Mouse (Mus musculus): ENCODE results near the gene M6pr.

DNA sequence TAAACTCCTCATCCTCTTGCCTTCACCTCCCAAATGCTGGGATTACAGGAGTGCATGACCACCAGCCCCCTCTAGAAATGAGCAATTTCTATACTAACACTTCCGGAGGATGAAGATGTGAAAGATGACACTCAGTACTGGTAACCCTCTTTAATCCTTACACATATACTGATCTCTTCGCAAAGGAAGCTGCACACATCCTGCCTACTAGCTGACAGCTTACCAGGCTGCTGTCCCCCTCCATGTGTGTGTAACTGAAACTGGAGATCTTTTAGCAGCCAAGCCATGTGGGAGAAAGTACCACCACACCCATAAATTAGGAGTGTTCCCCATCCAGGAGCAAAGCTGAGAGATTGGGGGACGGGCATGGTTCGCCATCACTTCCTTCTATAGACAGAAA lies 39.4 kb upstream of the M6pr start:
- TF ChIP-seq MAFK (IDR thresholded peaks at IDR 0.05; ENCODE audit: insufficient read depth, low read depth, low read length) (no peak), CHD2 (IDR thresholded peaks at IDR 0.05; ENCODE audit: low read depth, low read length) (no peak), HCFC1 (IDR thresholded peaks at IDR 0.05; ENCODE audit: borderline replicate concordance, insufficient read depth, low read length) (no peak), ZC3H11A (IDR thresholded peaks at IDR 0.05; ENCODE audit: borderline replicate concordance, low read depth, low read length) (no peak), ZNF384 (IDR thresholded peaks at IDR 0.05; ENCODE audit: low read depth, low read length) (no peak)

Measured in ES-E14 (cell line).